Mouse (Mus musculus): ENCODE results near the gene Fbxw5. TPM values are rescaled to one million over a fixed set of nuclear protein-coding genes. Genes with fewer than 3 reads are reported as not detected.

The Fbxw5 gene
- total RNA-seq (2023), result 47.7 TPM

DNA sequence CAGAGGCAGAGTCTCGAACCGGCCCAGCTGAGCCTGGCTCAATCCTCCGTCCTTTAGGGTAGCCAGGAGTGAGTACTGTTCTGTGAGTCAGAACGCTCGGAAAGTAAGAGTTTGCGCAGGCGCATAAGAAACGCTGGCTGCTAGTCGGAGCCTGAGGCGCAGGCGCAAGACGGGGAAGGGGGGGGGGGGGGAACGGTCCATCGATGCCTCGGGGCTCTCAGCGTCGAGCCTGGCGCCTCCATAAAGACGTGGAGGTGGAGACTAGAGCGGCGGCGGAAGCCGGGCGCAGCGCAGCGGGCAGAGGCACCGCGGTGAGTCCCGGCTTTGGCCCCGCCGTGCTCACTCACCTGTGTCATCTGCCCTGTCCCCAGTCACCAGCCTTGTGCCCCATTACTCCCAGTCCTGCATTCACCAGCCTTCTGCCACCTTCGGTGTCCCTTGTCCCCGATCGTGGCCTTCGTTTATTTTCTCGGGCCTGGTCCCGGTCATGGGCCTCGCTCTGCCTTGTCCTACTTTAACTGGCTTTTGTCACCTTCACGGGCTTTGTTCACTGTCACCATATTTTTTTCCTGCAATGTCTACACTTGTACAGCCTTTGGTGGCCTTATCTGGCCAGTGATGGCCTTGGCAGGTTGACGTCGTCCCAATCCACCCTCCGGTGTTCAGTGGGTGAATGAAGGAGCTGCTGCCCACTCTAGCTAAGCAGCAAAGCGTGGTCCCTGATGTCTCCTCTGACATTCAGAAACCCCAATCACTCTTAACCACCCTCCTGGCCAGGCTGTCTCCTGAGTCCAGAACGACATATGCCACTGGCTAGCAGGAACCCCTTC lies at the start of gene Fbxw5:
Gene Fbxw5, plus strand, starts transcription at position 175 of the 830 bp plus-strand sequence.

GRCm38 (mm10) chr2:25456205-25456953 lies 44.2 kb upstream of the Fbxw5 start, which contains the start of gene Clic3:
Gene Clic3, plus strand, starts transcription at chr2:25456838.

GRCm38 (mm10) chr2:25460551-25461309 lies 39.8 kb upstream of the Fbxw5 start, which contains the start of gene Paxx:
Gene Paxx, minus strand, starts transcription at chr2:25461094.

DNA sequence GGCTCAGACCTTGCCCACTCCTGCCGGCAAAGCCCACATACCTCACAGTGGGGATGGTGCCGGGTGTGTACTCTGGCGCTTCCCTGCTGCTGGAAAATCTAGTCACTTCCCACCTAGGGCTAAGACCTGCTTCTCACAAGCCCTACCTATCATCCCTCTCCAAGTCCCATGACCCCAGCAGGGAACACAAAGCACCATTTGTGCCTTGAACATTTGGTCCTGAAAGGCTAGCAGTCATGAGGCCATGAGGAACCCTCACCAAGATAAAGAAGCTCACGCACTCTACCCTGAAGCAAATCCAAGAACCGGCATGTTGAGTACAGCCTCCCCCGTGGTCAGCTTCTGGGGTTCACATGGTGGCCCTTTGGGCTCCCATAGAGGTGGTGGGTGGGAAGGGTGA lies 30.6 kb upstream of the Fbxw5 start, which contains the start of gene Ptgds:
Gene Ptgds, minus strand, starts transcription at position 78 of the 400 bp plus-strand sequence.

GRCm38 (mm10) chr2:25493476-25493961 lies 7.0 kb upstream of the Fbxw5 start, which contains the start of gene Lcn12:
Gene Lcn12, minus strand, starts transcription at chr2:25493911.

GRCm38 (mm10) chr2:25501593-25502486 lies 1.3 kb downstream of the Fbxw5 start, which contains the start of gene C8g:
Gene C8g, minus strand, starts transcription at chr2:25501719.

DNA sequence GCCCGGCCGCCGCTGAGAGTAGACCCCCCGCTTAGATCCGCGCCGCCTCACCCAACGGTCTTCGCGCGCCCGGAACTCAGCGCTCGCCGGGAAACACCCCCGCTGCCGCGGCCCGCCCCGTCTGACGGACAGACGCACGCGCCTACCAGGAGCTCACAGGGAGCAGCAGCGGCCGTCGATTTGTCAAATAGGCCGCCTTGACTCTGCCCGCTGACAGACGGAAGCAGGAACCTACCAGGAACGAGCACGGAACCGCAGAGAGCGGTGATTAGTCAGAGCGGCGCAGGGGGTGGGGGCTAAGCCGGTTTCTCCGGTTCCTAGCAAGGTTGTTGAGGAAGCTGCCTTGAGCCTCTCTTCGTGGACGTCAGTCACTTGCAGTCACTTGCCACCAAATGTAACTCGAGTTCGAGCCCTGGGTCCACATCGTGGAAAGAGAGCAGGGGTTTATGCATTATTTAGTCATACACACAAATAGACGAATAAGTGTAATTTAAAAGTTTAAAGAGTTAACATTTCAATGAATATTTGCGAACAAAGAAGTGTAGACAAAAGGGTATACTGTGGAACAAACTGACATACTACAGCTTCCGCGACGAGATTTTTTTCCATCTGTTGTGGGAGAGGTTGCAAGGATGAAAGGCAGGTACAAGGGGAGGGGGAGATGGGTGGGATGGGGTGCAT lies 46.4 kb downstream of the Fbxw5 start, which contains the start of gene Traf2:
Gene Traf2, minus strand, starts transcription at position 130 of the 681 bp plus-strand sequence.

Other genes starting within 250 kb of the Fbxw5 start
- gene Tmem203, start 245.3 kb upstream of the Fbxw5 start, total RNA-seq (2023), result 24.4 TPM
- gene Tprn, start 238.1 kb upstream of the Fbxw5 start, total RNA-seq (2023), result 29.6 TPM
- gene Ssna1, start 228.3 kb upstream of the Fbxw5 start, total RNA-seq (2023), result 35.2 TPM
- 99.3 TPM for gene Anapc2, start 228.3 kb upstream of the Fbxw5 start, total RNA-seq (2023)
- gene Tmem210, start 212.6 kb upstream of the Fbxw5 start, total RNA-seq (2023), result not detected
- not detected for gene Lrrc26, start 210.8 kb upstream of the Fbxw5 start, total RNA-seq (2023)
- gene Grin1, start 181.6 kb upstream of the Fbxw5 start, total RNA-seq (2023), result not detected
- gene Man1b1, start 168.4 kb upstream of the Fbxw5 start, total RNA-seq (2023), result 50.6 TPM
- 17.2 TPM for gene Dpp7, start 144.4 kb upstream of the Fbxw5 start, total RNA-seq (2023)
- 10.3 TPM for gene Uap1l1, start 135.1 kb upstream of the Fbxw5 start, total RNA-seq (2023)
- 0.74 TPM for gene Sapcd2, start 128.4 kb upstream of the Fbxw5 start, total RNA-seq (2023)
- gene Entpd2, start 104.9 kb upstream of the Fbxw5 start, total RNA-seq (2023), result 1.4 TPM
- 0.98 TPM for gene Npdc1, start 101.4 kb upstream of the Fbxw5 start, total RNA-seq (2023)
- gene Fut7, start 77.5 kb upstream of the Fbxw5 start, total RNA-seq (2023), result 0.59 TPM
- gene Abca2, start 72.0 kb upstream of the Fbxw5 start, total RNA-seq (2023), result 69.0 TPM
- gene Clic3, start 43.9 kb upstream of the Fbxw5 start, total RNA-seq (2023), result not detected
- gene Paxx, start 39.7 kb upstream of the Fbxw5 start, total RNA-seq (2023), result 92.6 TPM
- gene Ptgds, start 30.7 kb upstream of the Fbxw5 start, total RNA-seq (2023), result not detected
- not detected for gene Lcn12, start 6.8 kb upstream of the Fbxw5 start, total RNA-seq (2023)
- not detected for gene C8g, start 969 bp downstream of the Fbxw5 start, total RNA-seq (2023)
- gene Traf2, start 46.2 kb downstream of the Fbxw5 start, total RNA-seq (2023), result 49.0 TPM
- 117 TPM for gene Edf1, start 57.1 kb downstream of the Fbxw5 start, total RNA-seq (2023)
- 3.6 TPM for gene Mamdc4, start 74.1 kb downstream of the Fbxw5 start, total RNA-seq (2023)
- 29.9 TPM for gene Phpt1, start 74.5 kb downstream of the Fbxw5 start, total RNA-seq (2023)
- gene Ajm1, start 81.0 kb downstream of the Fbxw5 start, total RNA-seq (2023), result 0.33 TPM
- gene Rabl6, start 107.8 kb downstream of the Fbxw5 start, total RNA-seq (2023), result 105 TPM
- gene Ccdc183, start 116.9 kb downstream of the Fbxw5 start, total RNA-seq (2023), result not detected
- gene Tmem141, start 121.3 kb downstream of the Fbxw5 start, total RNA-seq (2023), result 1.6 TPM
- gene Fcna, start 127.3 kb downstream of the Fbxw5 start, total RNA-seq (2023), result 6.2 TPM
- not detected for gene Lcn8, start 152.4 kb downstream of the Fbxw5 start, total RNA-seq (2023)
- not detected for gene Lcn5, start 157.2 kb downstream of the Fbxw5 start, total RNA-seq (2023)
- gene Lcn6, start 176.0 kb downstream of the Fbxw5 start, total RNA-seq (2023), result not detected
- not detected for gene Lcn10, start 182.0 kb downstream of the Fbxw5 start, total RNA-seq (2023)
- gene Obp2a, start 199.3 kb downstream of the Fbxw5 start, total RNA-seq (2023), result not detected
- gene Bmyc, start 206.0 kb downstream of the Fbxw5 start, total RNA-seq (2023), result 17.0 TPM
- gene Obp2b, start 236.3 kb downstream of the Fbxw5 start, total RNA-seq (2023), result not detected

Measured in CD4-positive naive resting alpha-beta T cell, adult 57 days (primary cell).